Mouse (Mus musculus) heart, adult 2 months (tissue): Measurements from ENCODE around the gene Esyt3.

Source experiments
- CTCF ChIP-seq: fragments of 200-600 bp; IDR thresholded peaks from 2 replicates; pipeline ENCODE4 v1.8.1; 2022; ENCODE audit warnings: antibody characterized with exemption, mild to moderate bottlenecking, moderate library complexity
- POLR2A ChIP-seq: fragments of 200-500 bp; IDR thresholded peaks from 2 replicates; pipeline ENCODE4 v1.6.1; 2011; ENCODE audit warnings: mild to moderate bottlenecking, low read depth, low read length, control low read depth; ENCODE audit not compliant: insufficient read depth

DNA sequence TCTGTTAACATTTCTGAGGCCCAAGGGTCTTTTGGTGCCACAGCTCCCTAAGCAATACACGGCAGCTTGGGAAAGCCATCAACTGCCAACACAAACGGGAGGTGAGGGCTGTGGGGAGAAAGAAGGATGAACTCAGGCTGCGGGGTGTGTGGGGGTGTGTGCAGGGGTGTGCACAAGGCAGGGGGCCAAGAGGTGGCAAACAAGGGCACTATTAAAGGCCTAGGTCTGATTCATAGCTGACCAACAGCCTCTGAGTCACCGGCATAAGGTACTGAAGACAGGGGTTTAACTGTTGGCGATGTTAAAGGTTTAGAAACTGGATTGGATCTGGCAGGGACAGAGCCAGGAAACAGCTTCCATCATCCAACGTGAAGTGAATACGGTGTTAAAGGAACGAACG is 30.5 kb upstream of the Esyt3 start:
- TF ChIP-seq CTCF (no peak), POLR2A (no peak)
